Mouse (Mus musculus) heart, postnatal 0 days (tissue): ENCODE results near the gene Pigb.

Source experiments
- CTCF ChIP-seq: IDR thresholded peaks from 2 replicates; pipeline ENCODE4 v1.5.1; 2016; ENCODE audit warnings: antibody characterized with exemption, control low read depth, low read depth
- EP300 ChIP-seq: IDR thresholded peaks from 2 replicates; pipeline ENCODE4 v1.6.1; 2016; ENCODE audit warnings: antibody characterized with exemption, low read depth

GRCm38 (mm10) chr9:73033406-73033805, 6.8 kb downstream of the Pigb start:
- TF ChIP-seq CTCF (no peak), EP300 (no peak)
